Mouse (Mus musculus) heart, embryonic 15.5 days (tissue): ENCODE data around the gene D11Wsu47e. TPM values are rescaled to one million over a fixed set of nuclear protein-coding genes. Genes with fewer than 3 reads are reported as not detected.

Experiments used
- ATAC-seq: fragments of 200-750 bp; cut with Nextera tagmentation; replicated peaks from 2 replicates; pipeline ENCODE4 v1.8.0; 2017; ENCODE audit warnings: low read depth, moderate TSS enrichment; ENCODE audit not compliant: insufficient number of reproducible peaks, insufficient read depth, low FRiP score
- H3K27ac ChIP-seq: fragments of 300-500 bp; sonication (generic); 2 replicates; pipeline ENCODE4 v1.5.1; 2015; ENCODE audit warnings: mild to moderate bottlenecking, inconsistent platforms
- H3K27me3 ChIP-seq: fragments of 300-500 bp; sonication (generic); 2 replicates; pipeline ENCODE4 v1.6.1; 2015; ENCODE audit warnings: inconsistent platforms
- H3K36me3 ChIP-seq: fragments of 300-500 bp; sonication (generic); 2 replicates; pipeline ENCODE4 v1.6.1; 2015; ENCODE audit warnings: mild to moderate bottlenecking, inconsistent platforms
- H3K4me1 ChIP-seq: fragments of 300-500 bp; sonication (generic); replicated peaks from 2 replicates; pipeline ENCODE4 v1.6.1; 2015; ENCODE audit warnings: inconsistent platforms
- H3K4me2 ChIP-seq: fragments of 300-500 bp; sonication (generic); 2 replicates; pipeline ENCODE4 v1.6.1; 2015; ENCODE audit warnings: inconsistent platforms, mild to moderate bottlenecking, moderate library complexity
- H3K4me3 ChIP-seq: fragments of 300-500 bp; sonication (generic); 2 replicates; pipeline ENCODE4 v1.5.1; 2015; ENCODE audit warnings: mild to moderate bottlenecking, inconsistent platforms
- H3K9ac ChIP-seq: fragments of 300-500 bp; sonication (generic); 2 replicates; pipeline ENCODE4 v1.6.1; 2015; ENCODE audit warnings: mild to moderate bottlenecking, inconsistent platforms
- H3K9me3 ChIP-seq: fragments of 300-500 bp; sonication (generic); replicated peaks from 2 replicates; pipeline ENCODE4 v1.6.1; 2016; ENCODE audit warnings: inconsistent platforms
- WGBS: fragments of 180-500 bp; shearing (Covaris S2); methylation state at CpG from one replicate; pipeline ENCODE4 v1.1.7; 2015; ENCODE audit warnings: mixed read lengths; 5-methylcytosine and 5-hydroxymethylcytosine counted together
- polyA plus RNA-seq: library from polyadenylated mRNA; unstranded; fragments of >200 nt; fragmentation: Nextera tagmentation; extraction: Ambion mirVana; gene quantifications from 2 replicates; pipeline ENCODE4 v1.2.1, GENCODE M21; 2015

D11Wsu47e gene
- 13.8 and 16.9 TPM in 2 replicates for polyA plus RNA-seq

- under 1% methylated on average over 73 of the region's 73 CpGs for WGBS
- ATAC-seq = peak; percentile 96
These were observed at the start of gene D11Wsu47e, which contains the start of gene Fam104a for GRCm38 (mm10) chr11:113683957-113684706. Gene D11Wsu47e (plus strand): TSS chr11:113684412. Gene Fam104a (minus strand): TSS chr11:113684155.

GRCm38 (mm10) chr11:113634699-113635121 lies 49.5 kb upstream of the D11Wsu47e start:
- 72% methylated on average over 10 of the region's 10 CpGs for WGBS
- H3K27me3 ChIP-seq = no peaks in the 10 kb centered on the region
- no peak overlapping the region for H3K27ac ChIP-seq
- no peaks in the 10 kb centered on the region for H3K4me1 ChIP-seq
- H3K4me3 ChIP-seq = no peak overlapping the region
- H3K9me3 ChIP-seq = no peaks in the 10 kb centered on the region
- H3K36me3 ChIP-seq = no peaks in the 10 kb centered on the region
- no peak overlapping the region for H3K9ac ChIP-seq
- no peak for ATAC-seq
- H3K4me2 ChIP-seq = no peak overlapping the region

More at GRCm38 (mm10) chr11:113683957-113684706, at the start of gene D11Wsu47e, which contains the start of gene Fam104a:
- Histone ChIP-seq H3K9ac (peak within 1 kb of the TSS; percentile 95), H3K27ac (peak within 1 kb of the TSS; percentile 98), H3K4me1 (peaks cover 40% of the 10 kb centered on the region), H3K27me3 (no peaks in the 10 kb centered on the region), H3K9me3 (no peaks in the 10 kb centered on the region), H3K36me3 (peaks cover 11% of the 10 kb centered on the region), H3K4me2 (peak within 1 kb of the TSS; percentile 87), H3K4me3 (peak within 1 kb of the TSS; percentile 98)

GRCm38 (mm10) chr11:113638680-113639079 lies 45.5 kb upstream of the D11Wsu47e start:
- no peak overlapping the region for H3K4me3 ChIP-seq
- WGBS = 86% methylated on average over 12 of the region's 12 CpGs
- H3K4me2 ChIP-seq = no peak overlapping the region
- H3K4me1 ChIP-seq = no peaks in the 10 kb centered on the region
- H3K36me3 ChIP-seq = no peaks in the 10 kb centered on the region
- no peak for ATAC-seq
- no peak overlapping the region for H3K27ac ChIP-seq
- no peak overlapping the region for H3K9ac ChIP-seq
- no peaks in the 10 kb centered on the region for H3K9me3 ChIP-seq
- H3K27me3 ChIP-seq = no peaks in the 10 kb centered on the region

GRCm38 (mm10) chr11:113645181-113645580 lies 39.0 kb upstream of the D11Wsu47e start:
- H3K9ac ChIP-seq = no peak overlapping the region
- H3K36me3 ChIP-seq = no peaks in the 10 kb centered on the region
- H3K27ac ChIP-seq = no peak overlapping the region
- no peaks in the 10 kb centered on the region for H3K27me3 ChIP-seq
- WGBS = 87% methylated on average over 3 of the region's 3 CpGs
- H3K9me3 ChIP-seq = no peaks in the 10 kb centered on the region
- no peak for ATAC-seq
- H3K4me2 ChIP-seq = no peak overlapping the region
- H3K4me3 ChIP-seq = no peak overlapping the region
- peaks cover 6% of the 10 kb centered on the region for H3K4me1 ChIP-seq

- Histone ChIP-seq H3K4me3 (no peak overlapping the region), H3K4me2 (peak overlapping the region; percentile 31; the same call in 1 of the 2 replicates), H3K27ac (no peak overlapping the region), H3K27me3 (no peaks in the 10 kb centered on the region), H3K4me1 (peaks cover 15% of the 10 kb centered on the region), H3K9ac (no peak overlapping the region), H3K36me3 (peaks cover 10% of the 10 kb centered on the region), H3K9me3 (no peaks in the 10 kb centered on the region)
- no peak for ATAC-seq
- WGBS = 5% methylated on average over 15 of the region's 15 CpGs
These were observed 36.1 kb upstream of the D11Wsu47e start for GRCm38 (mm10) chr11:113648152-113648551.

GRCm38 (mm10) chr11:113648690-113649352 lies 35.4 kb upstream of the D11Wsu47e start, which contains the start of gene Cog1:
Gene Cog1 (plus strand): TSS chr11:113649169.
- Histone ChIP-seq H3K4me2 (peak within 1 kb of the TSS; percentile 71), H3K36me3 (peaks cover 17% of the 10 kb centered on the region), H3K27me3 (no peaks in the 10 kb centered on the region), H3K27ac (peak within 1 kb of the TSS; percentile 80), H3K4me3 (peak within 1 kb of the TSS; percentile 87), H3K9ac (peak within 1 kb of the TSS; percentile 92), H3K4me1 (peaks cover 15% of the 10 kb centered on the region), H3K9me3 (no peaks in the 10 kb centered on the region)
- WGBS = 37% methylated on average over 26 of the region's 26 CpGs
- no peak for ATAC-seq

GRCm38 (mm10) chr11:113649353-113650210 lies 34.6 kb upstream of the D11Wsu47e start, which contains the start of gene Slc39a11:
Gene Slc39a11 (minus strand): TSS chr11:113650079.
- Histone ChIP-seq H3K4me1 (peaks cover 15% of the 10 kb centered on the region), H3K4me2 (peak within 1 kb of the TSS; percentile 71), H3K36me3 (peaks cover 24% of the 10 kb centered on the region), H3K9me3 (no peaks in the 10 kb centered on the region), H3K9ac (peak within 1 kb of the TSS; percentile 92), H3K27ac (peak within 1 kb of the TSS; percentile 80), H3K27me3 (no peaks in the 10 kb centered on the region), H3K4me3 (peak within 1 kb of the TSS; percentile 87)
- WGBS = under 1% methylated on average over 89 of the region's 91 CpGs
- ATAC-seq = peak; percentile 59

- H3K36me3 ChIP-seq = peaks cover 42% of the 10 kb centered on the region
- no peak overlapping the region for H3K4me3 ChIP-seq
- H3K9ac ChIP-seq = no peak overlapping the region
- 75% methylated on average over 22 of the region's 22 CpGs for WGBS
- H3K27me3 ChIP-seq = no peaks in the 10 kb centered on the region
- H3K4me1 ChIP-seq = peaks cover 15% of the 10 kb centered on the region
- no peak overlapping the region for H3K27ac ChIP-seq
- H3K9me3 ChIP-seq = no peaks in the 10 kb centered on the region
- no peak overlapping the region for H3K4me2 ChIP-seq
- no peak for ATAC-seq
These were observed 32.9 kb upstream of the D11Wsu47e start for GRCm38 (mm10) chr11:113651206-113651906.

GRCm38 (mm10) chr11:113651907-113652273 lies 32.3 kb upstream of the D11Wsu47e start:
- H3K4me2 ChIP-seq = no peak overlapping the region
- peaks cover 47% of the 10 kb centered on the region for H3K36me3 ChIP-seq

GRCm38 (mm10) chr11:113652516-113652915 lies 31.7 kb upstream of the D11Wsu47e start:
- 93% methylated on average over 6 of the region's 6 CpGs for WGBS
- Histone ChIP-seq H3K4me2 (no peak overlapping the region), H3K27me3 (no peaks in the 10 kb centered on the region), H3K9ac (no peak overlapping the region), H3K4me1 (peaks cover 15% of the 10 kb centered on the region), H3K9me3 (no peaks in the 10 kb centered on the region), H3K27ac (no peak overlapping the region), H3K4me3 (no peak overlapping the region), H3K36me3 (peaks cover 53% of the 10 kb centered on the region)
- ATAC-seq = no peak

More at GRCm38 (mm10) chr11:113651907-113652273, 32.3 kb upstream of the D11Wsu47e start:
- 51% methylated on average over 8 of the region's 8 CpGs for WGBS
- peaks cover 15% of the 10 kb centered on the region for H3K4me1 ChIP-seq
- H3K9me3 ChIP-seq = no peaks in the 10 kb centered on the region
- no peak overlapping the region for H3K4me3 ChIP-seq
- no peak overlapping the region for H3K27ac ChIP-seq
- no peak for ATAC-seq
- no peak overlapping the region for H3K9ac ChIP-seq
- no peaks in the 10 kb centered on the region for H3K27me3 ChIP-seq
